Mouse (Mus musculus): Measurements from ENCODE around the gene Celf6. TPM values are rescaled to one million over a fixed set of nuclear protein-coding genes. Genes with fewer than 3 reads are reported as not detected.

The Celf6 gene
- total and polyA plus RNA-seq, 3 experiments = 0.13 TPM; not detected in 2

DNA sequence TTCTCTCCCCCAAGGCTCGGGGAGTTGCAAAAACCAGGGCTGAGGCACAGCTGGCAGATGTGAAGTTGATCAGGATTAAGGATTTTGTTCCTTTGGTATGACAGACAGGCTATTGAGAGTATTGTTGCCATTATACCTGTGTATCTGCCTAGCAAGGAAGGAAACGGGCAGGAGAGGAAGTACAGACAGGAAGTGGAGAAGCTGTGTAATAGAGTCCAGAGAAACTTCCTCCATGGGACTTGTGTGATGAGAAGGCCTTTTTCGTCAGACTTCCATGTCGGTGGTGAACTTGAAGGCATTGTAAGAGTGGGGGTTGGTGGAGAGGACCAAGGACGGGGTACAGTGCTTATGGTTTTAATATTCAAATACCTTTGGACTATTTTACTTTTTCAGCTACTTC lies 26.7 kb upstream of the Celf6 start:
- H3K4me1 ChIP-seq (ENCODE audit: control insufficient read depth in 1 of 2, insufficient read depth in 2 of 2, low read length in 2 of 2) = peaks cover 6 to 19% of the 10 kb centered on the region in 2 experiments
- no peak overlapping the region for H3K4me3 ChIP-seq (ENCODE audit: control insufficient read depth in 1 of 2, insufficient read depth in 1 of 2, low read depth in 2 of 2, low read length in 2 of 2)

DNA sequence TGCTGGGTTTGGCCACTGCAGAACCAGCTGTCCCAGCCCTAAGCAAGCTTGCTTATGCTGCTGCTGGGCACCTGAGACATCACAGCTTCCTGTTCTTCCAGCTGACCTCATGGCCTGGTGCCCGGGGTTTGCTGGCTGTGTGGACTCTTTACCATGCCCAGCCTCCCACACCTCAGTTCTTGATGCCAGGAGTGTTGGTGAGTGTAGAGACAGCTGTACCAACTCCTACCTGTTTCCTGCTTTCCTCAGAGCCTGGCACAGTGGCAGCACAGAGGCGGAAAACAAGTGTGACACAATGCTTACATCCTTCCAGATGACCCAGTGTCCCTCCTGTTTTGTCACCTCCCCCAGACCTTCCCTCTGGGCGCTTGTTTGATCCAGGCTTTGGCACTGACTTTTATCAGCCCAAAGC lies 26.1 kb upstream of the Celf6 start:
- no peaks in the 10 kb centered on the region for H3K79me2 ChIP-seq (ENCODE audit: control insufficient read depth, insufficient read depth, low read length, poor library complexity)
- DNase-seq (ENCODE audit: low read depth, low spot score) = no peak
- no peak for TF ChIP-seq MAFK (IDR thresholded peaks at IDR 0.05; ENCODE audit: borderline replicate concordance, low read depth, low read length)
- TF ChIP-seq ETS1 (IDR thresholded peaks at IDR 0.05; ENCODE audit: low read depth, low read length) = no peak
- no peak for TF ChIP-seq USF2 (IDR thresholded peaks at IDR 0.05; ENCODE audit: borderline replicate concordance in 1 of 2, insufficient read depth in 1 of 2, low read depth in 1 of 2, low read length in 2 of 2)
- no peak for TF ChIP-seq CTCF (IDR thresholded peaks at IDR 0.05 in 2 of 3, conservative IDR thresholded peaks at IDR 0.05 in 1 of 3; ENCODE audit: control insufficient read depth in 1 of 3, insufficient read depth in 1 of 3, low read depth in 2 of 3, low read length in 3 of 3, poor library complexity in 1 of 3, severe bottlenecking in 1 of 3)
- TF ChIP-seq SIN3A (IDR thresholded peaks at IDR 0.05; ENCODE audit: low read length) = no peak
- no peak for TF ChIP-seq SMC3 (IDR thresholded peaks at IDR 0.05; ENCODE audit: low read depth, low read length)
- no peak for TF ChIP-seq MEF2A (IDR thresholded peaks at IDR 0.05; ENCODE audit: extremely low read depth, insufficient replicate concordance, low read depth, low read length, poor library complexity, severe bottlenecking)
- no peak for TF ChIP-seq USF1 (IDR thresholded peaks at IDR 0.05; ENCODE audit: low read depth, low read length)
- no peak for TF ChIP-seq MAX (IDR thresholded peaks at IDR 0.05; ENCODE audit: low read length)
- TF ChIP-seq POLR2AphosphoS2 (IDR thresholded peaks at IDR 0.05; ENCODE audit: low read length) = no peak
- peaks cover 0 to 19% of the 10 kb centered on the region in 2 experiments; a peak in 2 of 4 replicates for H3K36me3 ChIP-seq (ENCODE audit: control insufficient read depth in 1 of 2, insufficient read depth in 2 of 2, low read length in 2 of 2)
- no peak overlapping the region for H3K4me3 ChIP-seq (ENCODE audit: control insufficient read depth in 1 of 2, insufficient read depth in 1 of 2, low read depth in 2 of 2, low read length in 2 of 2)
- no peak overlapping the region for H3K27ac ChIP-seq (ENCODE audit: control insufficient read depth, low read depth, low read length)
- H3K4me1 ChIP-seq (ENCODE audit: control insufficient read depth in 1 of 2, insufficient read depth in 2 of 2, low read length in 2 of 2) = peaks cover 6 to 17% of the 10 kb centered on the region in 2 experiments
- H3K27me3 ChIP-seq (ENCODE audit: control insufficient read depth in 1 of 2, insufficient read depth in 2 of 2, low read length in 2 of 2) = no peaks in the 10 kb centered on the region
- no peaks in the 10 kb centered on the region for H3K9me3 ChIP-seq (replicated peaks; ENCODE audit: insufficient read depth, low read length)
- H3K9ac ChIP-seq (ENCODE audit: control insufficient read depth, low read depth, low read length, poor library complexity, severe bottlenecking) = no peak overlapping the region

More for the DNA sequence above, 26.7 kb upstream of the Celf6 start:
- H3K79me2 ChIP-seq (ENCODE audit: control insufficient read depth, insufficient read depth, low read length, poor library complexity) = no peaks in the 10 kb centered on the region; the same call in 1 of the 2 replicates
- TF ChIP-seq TBP (IDR thresholded peaks at IDR 0.05; ENCODE audit: low read depth, low read length) (no peak), GATA1 (IDR thresholded peaks at IDR 0.05; ENCODE audit: low read depth, low read length) (no peak), ELF1 (IDR thresholded peaks at IDR 0.05; ENCODE audit: low read depth, low read length) (no peak), MYC (IDR thresholded peaks at IDR 0.05; ENCODE audit: low read depth, low read length) (no peak), ZKSCAN1 (IDR thresholded peaks at IDR 0.05; ENCODE audit: low read depth, low read length) (no peak), POLR2AphosphoS5 (IDR thresholded peaks at IDR 0.05; ENCODE audit: borderline replicate concordance, low read depth, low read length) (no peak), USF1 (IDR thresholded peaks at IDR 0.05; ENCODE audit: low read depth, low read length) (no peak), RAD21 (IDR thresholded peaks at IDR 0.05; ENCODE audit: low read depth, low read length) (no peak), MAFK (IDR thresholded peaks at IDR 0.05; ENCODE audit: borderline replicate concordance, low read depth, low read length) (no peak), MEF2A (IDR thresholded peaks at IDR 0.05; ENCODE audit: extremely low read depth, insufficient replicate concordance, low read depth, low read length, poor library complexity, severe bottlenecking) (no peak), CHD1 (IDR thresholded peaks at IDR 0.05; ENCODE audit: low read depth, low read length) (no peak), BHLHE40 (IDR thresholded peaks at IDR 0.05; ENCODE audit: borderline replicate concordance, low read depth, low read length) (no peak)
- no peak overlapping the region for H3K27ac ChIP-seq (ENCODE audit: control insufficient read depth, low read depth, low read length)
- DNase-seq (ENCODE audit: low read depth, low spot score) = no peak
- no peaks in the 10 kb centered on the region for H3K27me3 ChIP-seq (ENCODE audit: control insufficient read depth in 1 of 2, insufficient read depth in 2 of 2, low read length in 2 of 2)
- H3K9ac ChIP-seq (ENCODE audit: control insufficient read depth, low read depth, low read length, poor library complexity, severe bottlenecking) = no peak overlapping the region
- no peaks in the 10 kb centered on the region for H3K9me3 ChIP-seq (replicated peaks; ENCODE audit: insufficient read depth, low read length)
- H3K36me3 ChIP-seq (ENCODE audit: control insufficient read depth in 1 of 2, insufficient read depth in 2 of 2, low read length in 2 of 2) = peaks cover 0 to 21% of the 10 kb centered on the region in 2 experiments; a peak in 2 of 4 replicates

Data from MEL (cell line).